Mouse (Mus musculus) erythroid progenitor cell, adult 5-6 weeks (primary cell): Measurements from ENCODE around the gene Pcgf5. TPM values are rescaled to one million over a fixed set of nuclear protein-coding genes. Genes with fewer than 3 reads are reported as not detected.
A peak's percentile ranks its signal among the peaks of the same experiment; 100 is the strongest.

Source experiments
- ATAC-seq: replicated peaks from 2 replicates; pipeline ENCODE4 v1.8.0; 2016; ENCODE audit warnings: moderate number of reproducible peaks, mild to moderate bottlenecking, moderate TSS enrichment, inconsistent platforms; ENCODE audit not compliant: poor library complexity, low FRiP score, severe bottlenecking
- total RNA-seq, 2 experiments: library from RNA; stranded (forward) in 1 of 2; stranded (reverse) in 1 of 2; fragments of 150-400 nt in 1 of 2; fragments of 186-747, 209-891 nt in 1 of 2; gene quantifications; 2 replicates each; pipeline versions ENCODE4 v1.2.3 to v1.2.4; 2015 to 2017; ENCODE audit warnings: low replicate concordance in 2 of 2

Pcgf5 gene
- total RNA-seq, 2 experiments from 2014 or later, result 71.7 to 93.1 TPM

GRCm38 (mm10) chr19:36383977-36384376, 35.9 kb downstream of the Pcgf5 start:
- no peak for ATAC-seq

- ATAC-seq, result no peak
Observed at GRCm38 (mm10) chr19:36384426-36384825, 36.3 kb downstream of the Pcgf5 start.

- ATAC-seq, result no peak
Observed at GRCm38 (mm10) chr19:36388502-36388901, 40.4 kb downstream of the Pcgf5 start.

GRCm38 (mm10) chr19:36390714-36391113, 42.6 kb downstream of the Pcgf5 start:
- ATAC-seq, result no peak

- no peak for ATAC-seq
Observed at GRCm38 (mm10) chr19:36398500-36398899, 50.4 kb downstream of the Pcgf5 start.

GRCm38 (mm10) chr19:36408352-36409100, 60.4 kb downstream of the Pcgf5 start:
- ATAC-seq, result no peak

- ATAC-seq, result peak; percentile 96
Observed at GRCm38 (mm10) chr19:36409280-36409860, 61.3 kb downstream of the Pcgf5 start.

GRCm38 (mm10) chr19:36409861-36410392, 61.8 kb downstream of the Pcgf5 start:
- ATAC-seq, result peak; percentile 9; the same call in 1 of the 2 replicates

- ATAC-seq, result no peak
Observed at GRCm38 (mm10) chr19:36419885-36420284, 71.8 kb downstream of the Pcgf5 start.

GRCm38 (mm10) chr19:36427195-36427876, 79.2 kb downstream of the Pcgf5 start:
- no peak for ATAC-seq

GRCm38 (mm10) chr19:36428116-36428515, 80.0 kb downstream of the Pcgf5 start:
- ATAC-seq, result no peak

- ATAC-seq, result no peak
Observed at GRCm38 (mm10) chr19:36429354-36429753, 81.2 kb downstream of the Pcgf5 start.

GRCm38 (mm10) chr19:36433161-36433560, 85.1 kb downstream of the Pcgf5 start:
- ATAC-seq, result no peak

GRCm38 (mm10) chr19:36439894-36440714, 92.0 kb downstream of the Pcgf5 start:
- peak; percentile 61; the same call in 1 of the 2 replicates for ATAC-seq

- ATAC-seq, result peak; percentile 95
Observed at GRCm38 (mm10) chr19:36450997-36451608, 103.0 kb downstream of the Pcgf5 start.

GRCm38 (mm10) chr19:36451731-36452130, 103.6 kb downstream of the Pcgf5 start:
- peak; percentile 27 for ATAC-seq

GRCm38 (mm10) chr19:36452210-36452609, 104.1 kb downstream of the Pcgf5 start:
- ATAC-seq, result peak; percentile 73

GRCm38 (mm10) chr19:36453451-36453850, 105.3 kb downstream of the Pcgf5 start:
- ATAC-seq, result no peak

GRCm38 (mm10) chr19:36470106-36470505, 122.0 kb downstream of the Pcgf5 start:
- ATAC-seq, result peak; percentile 63
